Mouse (Mus musculus): ENCODE measurements around the gene Hagh.
A peak's percentile ranks its signal among the peaks of the same experiment; 100 is the strongest.

The Hagh gene

GRCm38 (mm10) chr17:24839842-24840241 lies at the start of gene Hagh:
TSS of gene Hagh (plus strand) at chr17:24840143.
- DNase-seq = no peak

GRCm38 (mm10) chr17:24792190-24792589 lies 47.8 kb upstream of the Hagh start:
- no peak for DNase-seq

- peak; percentile 71 for DNase-seq
Measured at GRCm38 (mm10) chr17:24794791-24795190, 45.2 kb upstream of the Hagh start.

GRCm38 (mm10) chr17:24796969-24797368 lies 43.0 kb upstream of the Hagh start:
- DNase-seq = no peak

- no peak for DNase-seq
Measured at GRCm38 (mm10) chr17:24798229-24798628, 41.7 kb upstream of the Hagh start.

- no peak for DNase-seq
Measured at GRCm38 (mm10) chr17:24799476-24799875, 40.5 kb upstream of the Hagh start.

- DNase-seq = no peak
Measured at GRCm38 (mm10) chr17:24800524-24800923, 39.4 kb upstream of the Hagh start.

GRCm38 (mm10) chr17:24803952-24804951 lies 35.7 kb upstream of the Hagh start, which contains the start of gene Meiob:
TSS of gene Meiob (plus strand) at chr17:24804289.
- peak; percentile 85 for DNase-seq

GRCm38 (mm10) chr17:24811211-24811610 lies 28.7 kb upstream of the Hagh start:
- DNase-seq = no peak

- no peak for DNase-seq
Measured at GRCm38 (mm10) chr17:24812215-24812614, 27.7 kb upstream of the Hagh start.

- DNase-seq = no peak
Measured at GRCm38 (mm10) chr17:24815256-24815655, 24.7 kb upstream of the Hagh start.

- peak; percentile 23 for DNase-seq
Measured at GRCm38 (mm10) chr17:24817503-24817902, 22.4 kb upstream of the Hagh start.

GRCm38 (mm10) chr17:24818172-24818571 lies 21.8 kb upstream of the Hagh start:
- DNase-seq = no peak

- no peak for DNase-seq
Measured at GRCm38 (mm10) chr17:24819469-24819868, 20.5 kb upstream of the Hagh start.

- DNase-seq = no peak
Measured at GRCm38 (mm10) chr17:24821351-24822280, 18.3 kb upstream of the Hagh start.

GRCm38 (mm10) chr17:24840341-24840740 lies 398 bp downstream of the Hagh start:
- no peak for DNase-seq

- peak; percentile 3 for DNase-seq
Measured at GRCm38 (mm10) chr17:24841133-24841532, 1.2 kb downstream of the Hagh start.

- DNase-seq = no peak
Measured at GRCm38 (mm10) chr17:24842631-24843030, 2.7 kb downstream of the Hagh start.

- DNase-seq = no peak
Measured at GRCm38 (mm10) chr17:24844525-24844924, 4.6 kb downstream of the Hagh start.

- no peak for DNase-seq
Measured at GRCm38 (mm10) chr17:24847386-24847785, 7.4 kb downstream of the Hagh start.

GRCm38 (mm10) chr17:24848600-24849031 lies 8.7 kb downstream of the Hagh start:
- DNase-seq = no peak

GRCm38 (mm10) chr17:24849733-24850064 lies 9.8 kb downstream of the Hagh start:
- no peak for DNase-seq

GRCm38 (mm10) chr17:24850065-24850772 lies 10.3 kb downstream of the Hagh start, which contains the start of gene Fahd1:
TSS of gene Fahd1 (minus strand) at chr17:24850364.
- DNase-seq = peak; percentile 100

Measured in retina, postnatal 1 day (tissue).